Mouse (Mus musculus) adrenal gland, adult (tissue): ENCODE measurements around the gene Unc45a.

Experiments
- DNase-seq, 2 experiments: peaks; one replicate each; pipeline ENCODE4 v3.0.0; 2022 to 2023; ENCODE audit warnings: low spot score in 1 of 2; ENCODE audit not compliant: inconsistent age in 2 of 2

Unc45a gene

DNA sequence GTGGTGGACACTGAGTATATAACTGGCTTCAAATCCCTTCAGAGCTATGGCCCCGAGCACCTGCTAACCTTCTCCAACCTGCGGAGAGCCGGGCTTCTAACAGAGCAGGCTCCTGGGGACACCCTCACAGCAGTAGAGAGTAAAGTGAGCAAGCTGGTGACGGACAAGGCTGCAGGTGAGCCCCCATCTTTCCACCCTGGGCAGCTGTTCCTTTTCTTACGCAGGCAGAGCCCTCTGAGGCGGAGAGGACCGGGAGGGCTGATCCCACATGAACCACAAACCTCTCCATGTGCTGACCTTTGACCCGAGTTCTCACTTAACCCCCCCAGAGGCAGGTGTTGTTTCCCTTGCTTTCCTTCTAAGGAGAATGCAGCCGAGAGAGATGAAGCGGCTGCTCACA, 53.1 kb downstream of the Unc45a start:
- no peak for DNase-seq

DNA sequence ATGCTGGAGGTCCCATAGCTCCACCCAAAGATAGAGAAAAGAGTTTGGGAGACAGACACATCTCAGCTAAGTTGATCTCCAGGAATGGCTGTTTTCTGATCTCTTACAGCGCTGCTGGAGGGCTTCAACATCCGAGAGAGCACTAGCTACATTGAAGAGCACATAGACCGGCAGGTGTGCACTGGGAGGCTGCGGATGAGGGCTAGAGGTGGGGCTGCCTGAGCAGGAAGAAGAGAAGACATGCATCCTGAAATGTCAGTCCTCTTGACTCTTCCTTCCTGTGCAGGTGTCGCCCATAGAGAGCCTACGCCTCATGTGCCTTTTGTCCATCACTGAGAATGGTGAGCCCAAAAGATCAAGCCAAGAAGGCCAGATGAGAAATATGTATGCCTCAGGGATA, 55.1 kb downstream of the Unc45a start:
- no peak for DNase-seq

DNA sequence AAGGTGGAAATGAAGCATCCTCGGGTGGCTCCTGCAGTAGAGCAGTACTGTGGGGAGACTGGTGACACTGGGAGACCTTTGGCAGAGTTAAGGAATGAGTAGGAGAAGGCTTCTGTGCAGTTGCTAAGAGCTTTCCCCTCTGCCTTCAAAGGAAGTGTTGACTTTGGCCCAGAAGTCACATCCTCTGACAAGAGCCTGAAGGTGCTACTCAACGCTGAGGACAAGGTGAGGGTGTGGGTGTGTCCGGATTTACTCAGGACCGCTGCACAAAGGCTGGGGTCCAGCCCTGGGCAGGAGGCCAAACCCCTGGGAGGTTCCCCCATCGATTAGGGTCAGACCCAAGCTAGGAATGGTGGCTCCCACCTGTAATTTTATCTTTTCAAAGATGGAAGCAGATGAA, 56.4 kb downstream of the Unc45a start:
- no peak for DNase-seq

DNA sequence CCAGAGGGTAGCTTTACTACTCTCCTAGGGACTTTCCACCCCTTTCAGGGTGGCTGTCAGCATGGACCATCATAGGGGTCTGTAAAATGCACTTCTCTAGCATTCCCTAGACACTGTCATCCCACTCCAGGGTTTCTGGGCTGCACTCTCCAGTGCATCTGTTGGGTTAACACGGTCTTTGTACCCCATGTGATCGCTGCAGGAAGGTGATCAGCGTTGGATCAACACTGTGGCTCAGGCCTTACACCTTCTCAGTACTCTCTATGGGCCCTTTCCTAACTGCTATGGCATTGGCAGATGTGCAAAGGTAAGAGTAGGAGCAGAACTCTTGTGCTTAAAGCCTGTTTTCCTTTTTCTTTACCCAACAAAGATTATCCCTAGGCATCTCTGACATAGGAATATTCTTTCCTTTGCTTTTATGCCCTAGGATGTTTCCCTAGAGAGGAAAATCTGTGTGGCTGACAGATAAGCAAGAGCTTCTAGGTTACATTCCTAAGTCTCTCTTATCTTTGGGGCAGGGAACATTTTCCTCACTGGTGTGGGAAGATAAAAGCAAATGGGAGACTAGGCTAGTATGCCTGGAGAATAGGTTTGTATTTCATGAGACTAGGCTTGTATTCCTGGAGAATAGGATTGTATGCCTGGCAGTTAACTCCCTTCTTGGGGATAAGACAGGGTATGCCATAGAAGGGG, 57.4 kb downstream of the Unc45a start:
- DNase-seq: no peak

DNA sequence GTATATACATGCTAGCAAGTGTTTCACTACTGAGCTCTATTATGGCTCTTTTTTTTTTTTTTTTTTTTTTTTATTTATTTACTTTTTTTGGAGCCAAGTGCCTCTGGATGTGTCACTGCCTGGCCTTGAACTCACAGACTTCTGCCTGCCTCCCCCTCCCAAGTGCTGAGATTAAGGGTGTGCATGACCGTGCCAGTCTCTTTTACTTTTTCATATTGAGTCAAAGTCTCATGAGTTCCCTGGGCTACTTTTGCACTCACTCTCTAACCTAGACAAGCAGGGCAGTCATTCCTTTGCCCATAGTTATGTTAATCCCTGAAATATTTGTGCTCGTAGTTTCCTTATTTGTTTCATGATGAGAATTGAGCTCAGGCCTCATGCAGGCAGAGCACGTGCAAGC, 59.2 kb downstream of the Unc45a start:
- peak; percentile 43 to 75 for DNase-seq

DNA sequence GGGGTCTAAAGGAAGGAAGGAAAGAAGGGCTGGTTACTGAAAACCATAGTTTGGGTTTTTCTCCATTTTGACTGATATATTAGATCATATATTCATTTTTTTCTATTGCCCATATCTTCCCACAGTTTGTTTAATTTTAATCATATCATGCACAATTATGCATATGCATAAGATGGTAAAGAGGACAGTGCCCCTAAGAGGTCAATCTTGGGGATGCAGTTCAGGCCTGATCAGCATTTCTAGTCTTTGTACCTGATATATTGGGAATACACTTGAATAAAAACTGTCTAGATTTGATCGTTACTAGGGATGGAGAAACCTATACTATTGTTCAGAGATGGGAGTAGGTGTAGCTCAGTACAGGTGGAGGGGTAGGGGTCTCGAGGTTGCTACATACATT, 59.8 kb downstream of the Unc45a start:
- DNase-seq: no peak

DNA sequence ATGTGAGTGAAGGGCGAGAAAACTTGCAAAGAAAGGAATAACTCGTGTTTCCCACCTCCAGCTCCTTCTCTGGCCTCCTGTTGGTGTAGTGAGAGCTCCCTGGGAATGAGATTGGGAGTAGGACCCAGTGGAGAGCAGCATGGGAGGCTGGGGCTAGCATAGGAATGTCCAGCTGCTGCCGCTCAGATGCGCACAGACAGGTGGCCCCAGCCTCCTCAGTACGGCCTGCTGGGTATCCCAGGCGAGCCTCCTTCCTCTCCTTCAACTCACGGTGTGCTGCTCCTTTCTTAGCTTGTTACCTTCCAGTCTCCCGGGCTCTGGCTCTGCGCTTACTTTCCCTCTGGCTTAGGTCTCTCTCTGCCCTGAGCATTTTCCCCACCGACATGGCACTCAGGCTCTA, 60.8 kb downstream of the Unc45a start:
- no peak for DNase-seq

DNA sequence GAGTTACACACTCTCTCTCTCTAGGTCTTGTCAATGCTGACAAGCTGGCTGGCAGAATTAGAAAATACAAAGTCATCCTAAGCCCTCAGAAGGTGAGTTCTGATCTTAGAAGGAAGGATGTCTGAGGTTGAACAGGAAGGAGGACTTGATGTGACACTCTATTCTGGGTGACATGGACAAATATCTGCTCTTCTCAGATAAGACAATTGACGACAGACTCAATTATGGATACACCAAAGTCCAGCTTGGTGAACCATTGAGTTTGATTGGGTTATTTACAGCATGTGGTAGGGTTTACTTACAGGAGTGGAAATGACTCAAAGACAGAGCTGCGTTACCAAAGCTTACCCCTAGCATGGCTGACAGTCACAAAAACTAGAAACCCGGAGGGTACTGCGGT, 64.4 kb downstream of the Unc45a start:
- DNase-seq: no peak
